Mouse (Mus musculus) heart, embryonic 13.5 days (tissue): ENCODE results near the gene B3galnt1. TPM values are rescaled to one million over a fixed set of nuclear protein-coding genes. Genes with fewer than 3 reads are reported as not detected.

Experiments
- ATAC-seq: fragments of 200-750 bp; cut with Nextera tagmentation; 2 replicates; pipeline ENCODE4 v1.8.0; 2017; ENCODE audit warnings: moderate TSS enrichment; ENCODE audit not compliant: insufficient number of reproducible peaks, low FRiP score, low TSS enrichment; ENCODE audit errors: extremely low read depth
- H3K27ac ChIP-seq: fragments of 300-500 bp; sonication (generic); replicated peaks from 2 replicates; pipeline ENCODE4 v1.5.1; 2015; ENCODE audit warnings: moderate library complexity, mild to moderate bottlenecking, inconsistent platforms
- H3K27me3 ChIP-seq: fragments of 300-500 bp; sonication (generic); replicated peaks from 2 replicates; pipeline ENCODE4 v1.6.1; 2015; ENCODE audit warnings: mild to moderate bottlenecking, inconsistent platforms
- H3K36me3 ChIP-seq: fragments of 300-500 bp; sonication (generic); 2 replicates; pipeline ENCODE4 v1.6.1; 2015; ENCODE audit warnings: mild to moderate bottlenecking, inconsistent platforms
- H3K4me1 ChIP-seq: fragments of 300-500 bp; sonication (generic); 2 replicates; pipeline ENCODE4 v1.6.1; 2015; ENCODE audit warnings: inconsistent platforms
- H3K4me2 ChIP-seq: fragments of 300-500 bp; sonication (generic); 2 replicates; pipeline ENCODE4 v1.6.1; 2015; ENCODE audit warnings: inconsistent platforms, mild to moderate bottlenecking, moderate library complexity
- H3K4me3 ChIP-seq: fragments of 300-500 bp; sonication (generic); 2 replicates; pipeline ENCODE4 v1.5.1; 2015; ENCODE audit warnings: moderate library complexity, mild to moderate bottlenecking, inconsistent platforms
- H3K9ac ChIP-seq: fragments of 300-500 bp; sonication (generic); 2 replicates; pipeline ENCODE4 v1.6.1; 2015; ENCODE audit warnings: inconsistent platforms, mild to moderate bottlenecking, moderate library complexity
- H3K9me3 ChIP-seq: fragments of 300-500 bp; sonication (generic); 2 replicates; pipeline ENCODE4 v1.6.1; 2016; ENCODE audit warnings: inconsistent platforms
- WGBS: fragments of 180-500 bp; shearing (Covaris S2); methylation state at CpG from one replicate; pipeline ENCODE4 v1.1.7; 2015; ENCODE audit warnings: mixed read lengths; 5-methylcytosine and 5-hydroxymethylcytosine counted together
- polyA plus RNA-seq: library from polyadenylated mRNA; unstranded; fragments of >200 nt; fragmentation: Nextera tagmentation; extraction: Ambion mirVana; gene quantifications from 2 replicates; pipeline ENCODE4 v1.2.1, GENCODE M21; 2015

The B3galnt1 gene
- polyA plus RNA-seq, 1 experiment from 2014 or later = 23.7 TPM

DNA sequence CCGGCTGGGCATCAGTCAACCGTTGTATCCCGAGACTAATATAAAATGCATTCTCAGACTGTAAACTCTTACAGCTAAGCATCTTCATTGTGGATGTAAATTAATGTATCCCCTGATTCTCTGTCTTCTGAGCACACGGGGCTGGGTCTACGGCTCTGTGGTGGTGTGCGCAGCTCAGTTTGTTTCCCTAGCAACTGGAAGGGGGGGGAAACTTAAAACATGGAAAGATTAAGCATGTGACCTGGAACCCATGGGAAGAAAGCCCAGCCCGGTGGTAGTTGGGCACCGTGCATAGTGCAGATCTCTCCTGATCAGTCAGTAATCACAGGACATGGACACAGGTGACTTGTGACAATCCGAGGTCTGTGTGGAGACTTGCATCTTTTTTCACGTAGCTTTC lies 63.3 kb downstream of the B3galnt1 start:
- H3K4me3 ChIP-seq = no peak overlapping the region
- no peaks in the 10 kb centered on the region for H3K36me3 ChIP-seq
- no peak for ATAC-seq
- H3K27ac ChIP-seq = no peak overlapping the region
- no peak overlapping the region for H3K4me2 ChIP-seq
- H3K4me1 ChIP-seq = peaks cover 6% of the 10 kb centered on the region
- no peaks in the 10 kb centered on the region for H3K27me3 ChIP-seq
- 83% methylated on average over 10 of the region's 10 CpGs for WGBS
- no peak overlapping the region for H3K9ac ChIP-seq
- no peaks in the 10 kb centered on the region for H3K9me3 ChIP-seq

DNA sequence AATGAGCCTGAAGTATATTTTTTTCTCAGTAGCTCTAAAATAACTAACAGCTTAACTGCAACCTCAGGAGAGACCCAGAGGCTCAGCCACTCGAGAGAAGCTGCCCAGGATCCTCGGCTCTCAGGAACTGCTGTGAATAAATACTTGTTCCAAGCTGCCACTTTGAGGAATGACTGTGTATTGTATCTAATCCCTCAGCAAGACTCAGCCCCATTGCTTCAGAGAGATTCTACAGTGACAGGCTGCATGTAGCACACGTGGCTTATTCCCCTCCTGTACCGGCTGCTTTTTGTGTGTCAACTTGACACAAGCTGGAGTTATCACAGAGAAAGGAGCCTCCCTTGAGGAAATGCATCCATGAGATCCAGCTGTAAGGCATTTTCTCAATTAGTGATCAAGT lies 66.1 kb downstream of the B3galnt1 start:
- no peak for ATAC-seq
- 54% methylated on average over 4 of the region's 4 CpGs for WGBS
- Histone ChIP-seq H3K4me3 (no peak overlapping the region), H3K4me2 (no peak overlapping the region), H3K27me3 (no peaks in the 10 kb centered on the region), H3K36me3 (no peaks in the 10 kb centered on the region), H3K9me3 (no peaks in the 10 kb centered on the region), H3K9ac (no peak overlapping the region), H3K4me1 (no peaks in the 10 kb centered on the region), H3K27ac (no peak overlapping the region)

DNA sequence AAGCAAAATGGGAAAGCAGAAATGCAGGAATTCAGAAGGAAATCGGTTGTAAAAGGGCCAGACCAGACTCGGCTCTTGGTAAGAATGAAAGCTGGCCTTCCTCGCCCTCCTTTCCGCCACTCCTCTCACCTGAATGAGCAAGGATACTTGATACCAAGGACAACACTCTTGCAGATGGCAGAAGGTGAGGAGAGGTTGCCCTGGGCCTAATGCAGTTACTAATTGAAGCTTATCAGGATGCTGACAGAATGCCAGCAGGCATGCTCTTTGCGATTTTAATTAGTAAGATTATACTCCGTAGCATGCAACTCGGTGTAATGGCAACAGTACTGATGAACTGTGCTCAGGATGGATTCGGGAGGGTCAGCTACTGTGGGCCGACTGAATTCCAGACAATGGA lies 67.2 kb downstream of the B3galnt1 start:
- Histone ChIP-seq H3K27me3 (no peaks in the 10 kb centered on the region), H3K4me2 (no peak overlapping the region), H3K36me3 (no peaks in the 10 kb centered on the region), H3K4me3 (no peak overlapping the region), H3K4me1 (no peaks in the 10 kb centered on the region), H3K9ac (no peak overlapping the region), H3K9me3 (no peaks in the 10 kb centered on the region), H3K27ac (no peak overlapping the region)
- no peak for ATAC-seq
- 66% methylated on average over 9 of the region's 9 CpGs for WGBS

DNA sequence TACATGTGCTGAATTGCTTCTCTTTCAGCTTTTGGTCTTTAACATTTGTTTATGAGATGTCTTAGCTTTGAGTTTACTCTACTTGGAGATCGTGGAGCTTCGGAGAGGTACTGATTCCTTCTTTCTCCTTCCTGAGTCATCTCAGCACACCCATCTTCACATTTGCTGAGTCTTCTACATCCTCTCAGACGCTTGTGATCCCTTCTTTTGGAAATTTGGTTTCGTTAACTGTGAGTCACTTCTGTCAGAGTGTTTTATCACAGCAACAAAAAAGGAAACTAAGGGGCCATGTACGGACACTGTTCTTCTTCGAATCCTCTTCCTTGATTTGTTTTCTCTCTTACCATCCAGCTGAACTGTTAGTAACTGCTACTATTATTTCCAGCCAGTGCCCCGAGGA lies 69.2 kb downstream of the B3galnt1 start:
- Histone ChIP-seq H3K27me3 (no peaks in the 10 kb centered on the region), H3K9ac (no peak overlapping the region), H3K4me2 (no peak overlapping the region), H3K27ac (no peak overlapping the region), H3K4me1 (peaks cover 4% of the 10 kb centered on the region; the same call in 1 of the 2 replicates), H3K36me3 (no peaks in the 10 kb centered on the region), H3K4me3 (no peak overlapping the region), H3K9me3 (no peaks in the 10 kb centered on the region)
- WGBS = 62% methylated on average over 7 of the region's 7 CpGs
- ATAC-seq = no peak

DNA sequence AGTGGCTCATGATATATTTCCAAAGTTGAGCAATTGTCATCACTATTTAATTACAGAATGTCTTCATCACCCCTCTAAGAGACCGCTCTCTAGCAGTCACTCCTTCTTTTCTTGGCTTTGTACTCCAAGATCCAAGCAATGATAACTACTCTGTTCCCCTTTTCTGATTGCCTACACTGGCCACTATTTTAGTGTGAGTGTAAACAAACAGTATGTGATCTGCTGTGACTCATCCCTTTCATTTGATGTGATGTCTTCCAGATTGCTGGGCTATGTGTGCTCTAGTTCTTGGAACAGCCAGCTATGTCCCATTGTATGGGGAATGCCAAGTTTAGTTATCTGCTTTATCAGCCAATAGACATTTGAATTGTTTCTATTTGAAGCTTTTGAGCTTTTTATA lies 71.4 kb downstream of the B3galnt1 start:
- no peak for ATAC-seq
- H3K4me1 ChIP-seq = peaks cover 8% of the 10 kb centered on the region; the same call in 1 of the 2 replicates
- H3K27ac ChIP-seq = no peak overlapping the region
- no peaks in the 10 kb centered on the region for H3K9me3 ChIP-seq
- H3K9ac ChIP-seq = no peak overlapping the region
- H3K36me3 ChIP-seq = no peaks in the 10 kb centered on the region
- H3K4me3 ChIP-seq = no peak overlapping the region
- H3K4me2 ChIP-seq = no peak overlapping the region
- 82% methylated on average over 1 of the region's 1 CpGs for WGBS
- H3K27me3 ChIP-seq = no peaks in the 10 kb centered on the region

DNA sequence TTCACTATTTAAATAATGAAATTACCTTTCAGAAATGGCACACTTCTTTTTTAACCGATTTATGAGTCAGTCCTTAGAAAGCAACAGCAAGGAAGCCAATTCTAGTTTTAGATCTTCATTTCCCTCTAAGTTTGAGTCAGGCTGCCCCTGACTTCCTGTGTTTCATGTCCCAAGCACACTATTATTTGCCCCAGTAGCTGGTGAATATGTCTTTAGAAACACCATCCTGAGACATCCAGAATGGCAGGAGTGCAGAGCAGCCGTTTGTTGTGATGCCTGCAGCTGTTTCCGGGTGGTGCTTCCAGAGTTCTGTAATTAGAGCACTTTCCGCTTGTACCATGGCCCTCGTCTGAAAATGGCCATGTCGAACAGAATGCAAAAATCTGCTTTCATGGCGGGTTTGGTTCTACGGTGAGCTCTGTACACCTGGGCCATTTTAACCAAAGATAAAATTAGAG lies 73.7 kb downstream of the B3galnt1 start:
- no peak overlapping the region for H3K4me2 ChIP-seq
- whole genome bisulfite sequencing = 70% methylated on average over 8 of the region's 8 CpGs
- ATAC-seq = no peak
- no peaks in the 10 kb centered on the region for H3K9me3 ChIP-seq
- no peak overlapping the region for H3K4me3 ChIP-seq
- no peak overlapping the region for H3K27ac ChIP-seq
- no peaks in the 10 kb centered on the region for H3K27me3 ChIP-seq
- H3K9ac ChIP-seq = no peak overlapping the region
- peaks cover 8% of the 10 kb centered on the region; the same call in 1 of the 2 replicates for H3K4me1 ChIP-seq
- no peaks in the 10 kb centered on the region for H3K36me3 ChIP-seq

DNA sequence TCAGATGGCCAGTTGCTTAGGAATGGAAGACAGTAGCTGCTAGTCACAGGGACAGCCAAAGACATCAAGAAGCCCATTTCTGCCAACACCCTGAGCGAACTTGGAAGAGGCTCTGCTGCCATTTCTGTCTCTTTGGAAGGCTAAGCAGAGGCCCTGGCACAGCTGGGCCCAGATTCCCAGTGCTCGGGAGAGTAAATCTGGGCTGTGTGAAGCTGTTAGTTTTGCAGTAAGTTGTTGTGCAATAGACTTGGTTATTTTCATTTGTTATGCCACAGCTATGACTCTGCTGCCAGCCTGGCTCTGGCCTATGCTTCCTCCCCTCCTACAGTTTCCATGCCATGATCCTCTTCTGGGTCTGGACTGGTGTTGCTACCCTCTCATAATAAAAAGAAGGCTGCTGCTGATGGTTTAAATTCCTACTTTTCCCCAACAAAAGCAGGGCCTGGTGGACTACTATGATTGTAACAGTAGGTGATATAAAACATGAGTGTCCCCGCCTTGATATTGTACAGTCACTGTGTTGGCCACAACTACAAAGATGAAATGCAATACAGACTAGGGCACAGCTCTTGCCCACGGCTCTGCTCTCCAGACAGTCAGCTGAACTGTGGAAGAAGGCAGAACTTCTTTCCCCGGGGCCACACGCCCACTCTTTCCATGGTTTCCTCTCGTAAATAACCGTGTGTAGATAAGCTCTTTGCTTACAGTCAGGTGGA lies 74.2 kb downstream of the B3galnt1 start:
- 62% methylated on average over 8 of the region's 8 CpGs for WGBS
- H3K9ac ChIP-seq = no peak overlapping the region

More for the DNA sequence above, 74.2 kb downstream of the B3galnt1 start:
- H3K9me3 ChIP-seq = no peaks in the 10 kb centered on the region
- H3K36me3 ChIP-seq = no peaks in the 10 kb centered on the region
- no peak overlapping the region for H3K27ac ChIP-seq
- no peak for ATAC-seq
- no peak overlapping the region for H3K4me3 ChIP-seq
- no peaks in the 10 kb centered on the region for H3K27me3 ChIP-seq
- H3K4me2 ChIP-seq = no peak overlapping the region
- H3K4me1 ChIP-seq = peaks cover 8% of the 10 kb centered on the region; the same call in 1 of the 2 replicates

Other genes starting within 250 kb of the B3galnt1 start
- 96.0 and 102 TPM in 2 replicates for gene Nmd3, start 123.0 kb upstream of the B3galnt1 start, polyA plus RNA-seq